Mouse (Mus musculus): ENCODE data around the gene Agap1.

Gene Agap1

DNA sequence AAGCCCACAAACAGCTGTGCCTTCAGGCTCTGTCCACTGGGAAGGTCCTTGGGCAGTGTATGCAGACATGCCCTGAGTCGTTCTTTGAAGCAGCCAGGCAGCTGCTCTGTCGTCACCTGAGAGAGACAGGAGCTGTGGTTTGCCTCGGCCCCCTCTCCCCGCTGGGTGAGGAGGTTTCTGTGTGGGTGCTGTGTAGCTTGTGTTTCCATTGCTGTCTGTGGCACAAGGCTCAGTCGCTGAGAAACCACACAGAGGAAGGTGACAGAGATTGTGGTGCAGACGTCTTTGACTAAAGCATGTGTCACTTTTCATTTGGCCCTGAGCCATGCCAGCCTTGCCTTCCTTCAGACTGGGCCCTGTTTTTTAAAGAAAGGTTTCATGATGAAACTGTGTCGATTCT is 148.3 kb downstream of the Agap1 start:
- in situ Hi-C loops (cut with MboI, MseI), result loop anchor here in 1 of 2 experiments (5.0 kb wide), 1 partner anchor 211 kb away; no protein-coding TSS in a partner anchor

DNA sequence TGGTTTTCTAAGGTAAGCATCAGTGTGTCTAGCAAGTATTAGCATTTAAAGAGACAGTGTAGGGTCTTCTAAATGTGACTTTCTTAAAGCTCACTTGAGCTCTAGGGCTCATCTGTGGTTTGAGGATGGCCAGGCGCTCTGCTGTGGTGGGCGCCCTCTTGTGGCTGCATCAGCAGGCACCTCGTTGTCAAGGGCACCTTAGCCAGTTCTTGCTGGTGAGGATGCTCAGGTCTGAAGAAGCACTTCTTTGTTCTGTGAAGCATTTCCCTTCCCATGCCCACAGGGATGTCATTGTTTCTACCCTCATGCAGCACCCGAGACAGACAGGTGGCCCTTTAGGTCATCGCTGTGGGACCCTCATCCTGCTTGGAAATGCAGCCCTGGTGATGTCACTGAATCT is 152.0 kb downstream of the Agap1 start:
- in situ Hi-C loops (cut with MboI, MseI), result no loop called here

DNA sequence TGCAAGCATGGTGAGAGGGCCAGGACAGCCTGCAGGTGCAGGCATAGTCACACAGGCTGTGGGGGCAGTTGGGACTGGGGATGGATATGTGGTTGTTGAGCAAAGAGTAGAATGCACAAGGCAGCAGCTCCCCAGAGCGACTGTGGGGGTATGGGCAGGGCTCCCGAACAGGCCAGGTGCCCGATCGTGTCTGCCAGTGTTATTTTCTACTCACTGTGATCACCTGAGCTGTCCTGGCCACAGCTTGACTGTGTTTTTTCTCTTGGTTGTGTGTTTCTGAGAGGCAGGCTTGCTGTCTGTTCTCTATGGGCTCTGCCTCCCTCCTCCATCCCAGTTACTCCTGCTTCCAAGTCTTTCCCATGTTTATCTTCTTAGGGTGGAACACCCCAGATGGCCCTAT is 154.2 kb downstream of the Agap1 start:
- in situ Hi-C loops (cut with MboI, MseI), result no loop called here

DNA sequence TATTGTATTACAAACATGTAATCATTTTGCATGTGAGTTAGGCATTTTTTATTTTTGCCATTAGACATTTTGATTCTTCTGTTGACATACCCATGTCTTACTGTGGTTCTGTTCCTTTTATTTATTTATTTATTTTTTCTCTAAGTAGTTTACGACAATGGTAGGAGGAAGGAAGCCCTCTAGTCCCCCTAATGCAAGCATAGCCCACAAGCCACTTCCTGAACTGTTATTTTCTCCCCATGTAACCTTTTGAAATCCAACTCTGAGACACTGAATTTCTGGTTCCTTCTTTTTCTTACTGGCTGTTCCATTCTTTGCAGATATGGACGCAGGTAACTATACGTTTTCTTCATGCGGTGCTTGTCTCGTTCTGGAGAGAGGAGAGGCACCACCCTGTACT is 155.4 kb downstream of the Agap1 start:
- in situ Hi-C loops (cut with MboI, MseI), result no loop called here

DNA sequence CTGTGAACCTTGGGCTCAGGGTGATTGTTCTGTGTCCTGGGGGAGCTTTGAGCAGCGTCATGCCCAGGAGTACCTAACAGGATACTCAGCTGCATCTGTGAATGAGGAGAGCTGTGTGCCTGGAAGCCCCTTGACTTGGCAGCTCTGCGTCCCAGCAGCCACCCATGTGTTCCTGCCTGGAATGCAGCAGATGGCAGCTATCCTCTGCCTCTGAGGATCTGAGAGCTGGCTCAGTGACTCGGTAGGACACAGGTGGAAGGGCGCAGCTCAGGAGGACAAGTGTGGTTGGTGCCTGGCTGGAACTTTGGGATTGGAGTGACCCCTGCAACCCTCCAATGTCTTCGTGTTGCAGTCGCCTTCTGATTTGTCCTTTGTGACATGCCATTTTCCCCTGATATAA is 156.9 kb downstream of the Agap1 start:
- in situ Hi-C loops (cut with MboI, MseI), result no loop called here

DNA sequence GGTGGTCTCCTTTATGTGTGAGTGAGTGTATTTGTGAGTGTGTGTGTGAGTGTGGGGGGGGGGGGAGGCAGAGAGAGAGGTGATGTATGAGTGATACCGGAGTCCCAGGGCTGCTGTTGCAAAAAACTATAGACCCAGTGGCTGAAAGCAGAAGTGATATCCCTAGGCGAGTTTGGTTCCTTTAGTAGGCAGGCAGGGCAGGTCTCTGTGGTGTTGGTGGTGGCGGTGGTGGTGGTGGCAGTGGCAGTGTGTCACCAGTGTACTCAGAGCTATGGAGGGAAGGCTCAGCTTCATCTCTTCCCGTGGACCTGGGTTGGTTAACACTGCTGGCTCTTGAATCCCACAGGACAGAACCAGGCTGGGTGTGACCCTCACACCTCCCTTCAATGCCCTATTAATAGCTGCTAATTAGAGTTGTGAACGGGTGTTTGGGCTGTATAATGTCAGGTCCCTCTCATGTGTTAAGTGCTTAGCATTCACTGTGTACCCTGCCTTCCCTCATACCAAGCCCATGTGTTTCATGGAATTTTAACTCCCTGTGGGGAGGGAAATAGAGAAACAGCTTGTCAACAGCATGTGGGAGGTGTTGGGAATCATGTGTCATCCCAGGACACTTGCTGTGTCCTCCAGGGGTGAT is 158.7 kb downstream of the Agap1 start:
- in situ Hi-C loops (cut with MboI, MseI), result no loop called here

DNA sequence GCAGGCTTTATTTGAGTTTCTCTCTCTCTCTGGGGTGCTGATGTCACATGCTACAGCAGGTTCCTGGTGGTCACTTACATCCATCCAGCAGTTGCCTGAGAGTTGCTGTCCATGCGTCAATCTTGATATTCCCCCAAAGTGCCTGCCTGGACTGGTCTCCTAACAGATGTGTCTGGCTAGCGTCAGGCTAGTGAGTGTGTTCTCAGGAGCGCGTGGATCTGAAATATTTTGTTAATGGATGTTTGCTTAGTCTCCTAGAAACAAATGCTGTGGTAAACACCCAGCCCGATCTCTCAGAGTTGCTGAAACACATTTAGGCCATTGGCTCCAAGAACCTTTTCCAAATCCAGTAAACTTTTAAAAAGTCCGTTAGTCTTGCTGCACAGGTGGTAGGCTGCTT is 161.9 kb downstream of the Agap1 start:
- in situ Hi-C loops (cut with MboI, MseI), result no loop called here

DNA sequence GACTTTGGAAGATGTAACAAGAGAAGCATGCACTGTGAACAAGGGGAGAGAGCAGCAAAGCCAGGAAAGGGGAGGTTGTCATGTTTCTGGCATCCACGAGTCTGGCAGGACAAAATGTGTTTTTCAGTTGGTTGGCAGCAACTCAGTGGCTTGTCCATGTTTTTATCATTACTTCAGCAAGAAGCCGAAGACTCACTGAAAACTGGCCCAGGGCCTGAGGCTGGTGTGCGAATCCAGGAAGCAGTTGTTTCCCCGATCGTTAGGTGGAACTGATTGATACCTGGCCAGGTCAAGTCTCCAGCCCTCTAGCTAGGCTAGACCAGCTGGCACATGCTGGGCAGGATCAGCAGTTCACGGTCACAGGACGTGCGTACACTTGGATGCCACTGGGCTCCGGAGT is 162.7 kb downstream of the Agap1 start:
- in situ Hi-C loops (cut with MboI, MseI), result no loop called here

DNA sequence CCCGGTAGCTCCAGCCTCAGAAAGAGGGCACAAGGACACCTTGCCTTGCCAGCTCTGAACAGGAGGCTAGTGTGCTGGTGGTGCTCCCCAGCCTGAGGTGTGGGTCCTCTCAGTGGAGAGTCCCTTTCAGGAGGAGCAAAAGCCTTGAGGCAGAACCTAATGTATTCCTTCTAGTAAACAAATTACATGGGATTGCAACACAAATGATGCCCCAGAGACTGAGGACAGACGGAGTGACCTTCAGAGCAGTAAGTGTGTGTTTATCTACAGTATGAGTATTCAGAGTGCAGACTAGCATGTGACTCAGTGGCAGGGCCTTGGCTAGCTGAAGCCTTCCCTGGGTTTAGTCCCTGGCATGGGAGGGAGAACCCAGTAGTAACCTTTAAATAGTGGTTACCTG is 165.4 kb downstream of the Agap1 start:
- in situ Hi-C loops (cut with MboI, MseI), result no loop called here

DNA sequence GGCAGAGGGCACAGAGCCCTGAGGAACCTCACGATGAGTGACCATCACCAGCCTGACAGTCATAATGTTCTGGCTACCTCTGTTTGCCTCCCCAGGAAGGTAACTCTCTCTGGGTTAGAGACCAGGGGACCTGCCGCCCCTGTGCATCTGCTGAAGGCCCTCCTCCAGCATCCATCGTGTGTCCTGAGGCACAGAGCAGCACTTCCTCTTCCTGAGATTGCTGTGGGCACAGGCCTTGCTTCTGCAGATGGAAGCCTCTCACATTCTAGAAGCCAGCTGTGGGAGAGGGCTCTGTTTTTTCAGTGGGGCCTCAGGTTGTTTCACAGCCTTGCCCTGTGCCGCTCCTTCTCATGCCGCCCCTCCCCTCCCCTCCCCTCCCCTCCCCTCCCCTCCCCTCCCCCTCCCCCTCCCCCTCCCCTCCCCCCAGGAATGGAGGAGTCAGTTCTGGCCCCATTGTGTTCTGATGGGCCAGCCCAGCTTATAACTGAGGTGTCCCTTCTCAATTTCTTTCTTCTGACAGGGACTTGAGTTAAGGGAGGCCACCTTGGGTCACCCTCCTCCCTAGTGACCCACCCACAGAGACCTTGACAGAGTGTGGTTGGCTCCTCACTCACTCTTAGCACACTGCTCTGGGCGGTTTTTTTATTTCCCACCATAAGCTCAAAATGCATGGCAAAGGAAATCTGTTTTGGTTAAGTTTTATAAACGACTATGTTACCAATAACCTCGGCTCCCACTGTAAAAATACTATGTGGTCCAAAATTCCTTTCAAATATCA is 166.6 kb downstream of the Agap1 start:
- in situ Hi-C loops (cut with MboI, MseI), result no loop called here

DNA sequence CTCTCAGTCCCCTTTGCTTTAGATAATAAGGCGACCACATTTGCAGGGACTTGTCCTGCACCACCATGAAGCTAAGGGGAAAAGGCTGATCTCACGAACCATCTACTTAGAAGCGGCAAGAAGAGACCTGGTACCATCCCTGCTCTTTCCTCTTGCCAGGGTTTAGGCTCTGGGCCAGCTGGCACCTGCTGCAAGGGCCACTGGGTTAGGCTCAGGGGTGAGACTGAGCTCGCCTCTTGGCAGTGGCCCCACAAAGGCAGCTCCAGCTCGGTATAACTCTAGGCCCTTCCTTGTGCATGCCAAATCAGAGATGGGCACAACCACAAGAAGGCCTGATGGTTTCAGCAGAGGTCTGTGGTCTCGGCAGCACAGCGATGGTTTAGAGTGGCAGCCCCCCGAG is 167.3 kb downstream of the Agap1 start:
- in situ Hi-C loops (cut with MboI, MseI), result no loop called here

DNA sequence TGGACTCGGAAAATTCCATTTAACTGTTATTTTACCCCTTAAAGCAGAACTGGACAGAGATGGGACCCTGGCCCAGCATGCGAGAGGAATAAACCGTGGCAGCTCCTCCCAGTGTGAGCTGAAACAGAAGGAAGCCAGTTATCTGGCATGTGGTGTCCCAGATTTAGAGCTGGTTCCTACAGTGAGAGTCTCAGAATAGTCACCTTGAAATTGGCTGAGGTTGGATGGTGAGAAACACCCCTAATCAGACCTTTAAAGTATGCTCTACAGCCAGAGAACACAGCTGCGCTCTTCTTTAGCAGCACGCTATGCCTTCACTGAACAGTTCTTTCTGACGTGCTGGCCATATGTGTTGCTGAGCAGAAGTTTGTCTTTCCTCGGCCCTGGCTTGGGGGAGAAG is 168.2 kb downstream of the Agap1 start:
- in situ Hi-C loops (cut with MboI, MseI), result no loop called here

DNA sequence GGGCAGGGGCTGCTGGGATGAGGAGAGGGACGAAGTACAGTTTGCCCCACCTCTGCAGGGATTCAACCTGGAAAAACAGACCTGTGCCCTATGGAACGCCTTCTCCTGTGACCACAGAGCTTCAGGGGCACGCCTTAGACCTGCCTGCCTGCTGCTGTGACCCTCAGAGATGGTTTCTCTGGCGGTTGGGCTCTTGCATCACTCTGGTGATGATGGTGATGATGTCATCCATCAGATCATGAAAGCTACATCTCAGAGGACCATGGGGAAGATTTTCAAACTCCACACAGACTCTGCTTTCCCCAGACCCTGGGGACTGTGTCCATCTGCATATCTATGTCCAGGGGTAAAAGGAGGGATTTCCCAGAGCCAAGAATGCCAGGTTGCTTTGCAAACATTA is 170.7 kb downstream of the Agap1 start:
- in situ Hi-C loops (cut with MboI, MseI), result no loop called here

DNA sequence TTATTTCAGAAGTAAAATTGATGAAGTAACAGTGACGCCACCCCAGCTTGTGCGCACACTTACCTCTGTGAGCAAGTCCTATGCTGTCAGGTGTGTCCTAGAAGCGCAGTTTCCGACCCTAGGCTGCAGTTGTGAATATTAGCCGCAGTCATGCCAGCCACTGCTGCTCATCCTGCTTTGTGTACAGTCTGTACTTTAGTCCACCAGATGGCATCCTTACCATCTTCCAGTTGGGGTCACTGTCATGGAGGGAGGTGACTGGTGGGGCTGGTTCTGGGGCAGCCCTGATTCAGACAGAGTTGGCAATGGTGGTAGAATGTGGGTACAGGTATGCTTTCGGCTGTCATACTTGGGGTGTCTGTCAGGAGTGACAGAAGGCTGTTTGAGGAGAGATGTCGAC is 171.4 kb downstream of the Agap1 start:
- in situ Hi-C loops (cut with MboI, MseI), result no loop called here

DNA sequence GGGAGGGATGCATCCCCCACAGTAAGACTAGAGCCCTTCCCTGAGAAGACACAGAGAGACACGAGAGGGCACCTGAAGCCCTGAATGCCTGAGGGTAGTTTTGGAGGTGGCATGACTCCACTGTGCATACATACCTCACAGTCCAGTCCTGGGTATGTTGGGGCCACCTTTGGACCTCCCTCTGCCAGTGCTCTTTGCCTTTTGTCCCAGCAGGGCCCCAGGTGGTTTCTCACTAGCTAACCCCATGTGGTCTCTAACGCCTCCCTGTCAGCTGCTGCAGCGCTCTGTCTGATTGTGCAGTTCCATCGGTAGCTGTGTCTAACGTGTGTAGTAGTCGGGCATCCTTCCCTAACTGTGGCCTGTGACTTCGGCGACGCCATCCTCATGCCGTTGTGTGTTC is 172.3 kb downstream of the Agap1 start:
- in situ Hi-C loops (cut with MboI, MseI), result no loop called here

DNA sequence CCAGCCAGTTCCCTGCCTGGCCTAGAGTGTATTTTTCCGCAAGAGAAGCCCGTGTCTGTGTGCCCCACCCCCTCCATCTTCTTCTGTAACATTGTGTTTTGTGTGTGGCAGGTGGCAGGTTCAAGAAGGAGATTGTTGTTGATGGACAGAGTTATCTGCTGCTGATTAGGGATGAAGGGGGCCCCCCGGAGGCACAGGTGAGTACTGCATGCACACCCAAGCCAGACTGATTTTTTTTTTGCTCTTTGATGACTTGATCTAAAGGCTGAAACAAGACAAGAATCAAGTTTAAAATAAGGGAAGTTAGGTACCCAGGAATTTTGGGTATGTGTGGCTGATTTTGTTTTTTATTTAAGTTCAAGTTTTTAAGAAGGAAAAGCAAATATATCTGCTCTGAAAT is 173.0 kb downstream of the Agap1 start:
- in situ Hi-C loops (cut with MboI, MseI), result no loop called here

DNA sequence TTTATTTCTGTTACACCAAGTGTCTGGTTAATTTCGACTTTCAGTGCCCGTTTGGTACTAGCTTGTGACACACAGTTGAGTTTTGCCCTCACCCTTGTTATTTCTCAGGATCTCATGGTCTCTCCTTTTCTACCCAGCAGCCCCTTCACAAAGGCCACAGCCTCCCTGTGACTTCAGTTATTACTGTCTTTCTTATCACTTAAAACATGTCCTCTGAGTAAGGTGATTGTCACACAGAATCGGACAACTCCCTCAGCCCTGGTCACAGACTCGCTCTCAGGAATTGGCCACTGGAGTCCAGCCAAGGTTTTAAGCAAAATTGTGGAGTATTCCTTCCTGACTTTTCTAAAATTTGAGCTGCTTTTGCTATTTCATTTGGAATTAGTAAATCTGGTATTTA is 176.2 kb downstream of the Agap1 start:
- in situ Hi-C loops (cut with MboI, MseI), result no loop called here

DNA sequence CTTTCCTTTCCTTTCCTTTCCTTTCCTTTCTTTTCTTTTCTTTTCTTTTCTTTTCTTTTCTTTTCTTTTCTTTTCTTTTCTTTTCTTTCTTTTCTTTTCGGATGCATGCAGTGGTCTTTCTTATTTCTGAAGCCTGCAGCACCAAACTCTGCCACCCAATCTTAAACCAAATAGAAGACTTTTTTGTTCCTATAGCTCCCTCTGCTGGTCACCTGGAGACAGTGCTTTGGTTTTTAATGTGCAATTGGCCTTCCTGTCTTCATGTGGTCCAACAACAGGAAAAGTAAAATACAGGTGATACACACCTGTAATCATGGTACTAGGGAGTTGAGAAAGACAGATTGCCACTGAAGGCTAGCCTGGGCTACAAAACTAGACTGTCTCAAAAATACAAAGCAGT is 177.1 kb downstream of the Agap1 start:
- in situ Hi-C loops (cut with MboI, MseI), result no loop called here

DNA sequence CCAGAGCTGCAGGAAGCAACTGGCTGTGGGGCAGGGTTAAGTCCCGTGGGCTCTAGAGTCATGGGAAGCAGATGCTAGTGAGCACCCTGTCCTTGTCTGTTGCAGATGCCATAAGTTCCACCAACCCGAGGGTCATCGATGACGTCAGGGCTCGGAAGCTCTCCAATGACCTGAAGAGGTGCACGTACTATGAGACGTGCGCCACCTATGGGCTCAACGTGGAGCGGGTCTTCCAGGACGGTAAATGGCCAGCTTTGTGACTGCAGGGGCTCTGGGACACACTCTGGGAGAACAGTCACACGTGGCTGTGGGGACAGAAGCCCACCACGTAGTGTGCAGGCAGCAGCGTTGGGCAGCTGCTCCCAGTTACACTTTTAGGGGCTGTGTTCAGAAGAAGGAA is 179.4 kb downstream of the Agap1 start:
- in situ Hi-C loops (cut with MboI, MseI), result no loop called here

DNA sequence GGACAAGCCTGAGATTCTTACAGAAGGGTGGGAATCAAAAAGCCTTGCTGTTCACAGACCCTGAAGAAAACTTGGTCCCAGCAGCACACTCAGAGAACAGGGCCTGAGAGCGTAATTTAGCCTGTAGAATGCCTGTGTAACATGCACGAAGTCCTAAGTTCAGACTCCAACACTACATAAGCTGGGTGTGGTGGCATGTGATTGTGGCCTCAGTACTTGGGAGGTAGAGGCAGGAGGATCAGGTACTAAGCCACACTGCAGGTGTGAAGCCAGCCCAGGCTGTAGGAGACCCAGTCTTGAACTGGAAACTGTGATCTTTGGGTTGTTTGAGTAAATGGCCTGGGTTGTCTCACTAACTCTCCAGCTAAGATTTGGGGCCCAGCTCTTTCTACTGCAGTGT is 180.5 kb downstream of the Agap1 start:
- in situ Hi-C loops (cut with MboI, MseI), result loop anchor here in 1 of 2 experiments (5.0 kb wide), 1 partner anchor 312 kb away; no protein-coding TSS in a partner anchor

DNA sequence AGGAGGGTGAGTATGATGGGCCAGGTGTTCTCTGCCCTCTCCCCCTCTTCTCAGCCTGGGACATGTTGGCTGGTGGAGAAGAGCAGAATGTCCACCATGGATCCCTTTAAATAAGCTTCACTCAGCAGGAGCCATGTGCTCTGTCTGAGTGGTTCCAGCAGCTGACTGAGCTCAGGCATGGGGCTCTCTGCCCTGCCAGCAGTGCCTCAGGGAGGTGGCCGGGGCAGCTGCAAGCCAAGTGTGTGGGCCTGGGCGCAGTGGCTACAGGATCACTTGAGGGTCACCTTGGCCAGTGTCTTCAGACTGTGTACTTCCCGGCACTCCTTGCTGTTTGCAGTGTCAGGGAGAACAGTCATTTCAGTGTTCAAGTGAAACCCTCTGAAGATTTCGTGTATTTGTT is 183.1 kb downstream of the Agap1 start:
- in situ Hi-C loops (cut with MboI, MseI), result loop anchor here in 1 of 2 experiments (5.0 kb wide), 1 partner anchor 310 kb away; no protein-coding TSS in a partner anchor

DNA sequence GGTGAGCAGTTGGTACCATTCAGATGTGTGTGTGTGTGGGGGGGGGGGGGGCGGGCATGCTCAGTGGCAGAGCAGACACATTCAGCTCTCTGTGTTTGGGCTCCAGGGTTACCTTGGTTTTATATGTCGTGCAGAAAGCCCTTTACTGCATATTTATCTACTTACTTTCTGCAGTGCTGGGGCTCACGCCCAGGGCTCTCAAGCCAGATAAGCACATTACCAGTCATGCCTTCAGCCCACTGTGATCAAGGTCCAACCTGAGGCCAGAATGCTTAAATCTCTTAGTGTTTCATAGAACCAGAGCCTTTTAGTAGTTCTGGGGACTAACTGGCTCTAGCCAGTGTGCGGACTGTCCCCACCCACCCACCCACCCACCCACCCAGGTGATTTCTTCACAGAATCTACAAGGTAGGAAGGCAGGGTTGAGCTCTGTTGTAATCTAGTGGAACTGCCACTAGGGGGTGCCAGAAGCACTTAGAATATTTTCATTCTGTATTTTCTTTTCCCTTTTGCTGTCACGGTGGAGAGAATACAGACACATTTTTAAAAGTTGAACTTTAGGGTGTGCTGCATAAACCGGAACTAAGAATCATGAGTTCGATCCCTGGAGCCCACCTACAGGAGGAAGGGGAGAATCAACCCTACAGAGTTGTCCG is 189.0 kb downstream of the Agap1 start:
- in situ Hi-C loops (cut with MboI, MseI), result loop anchor here (5.0 to 10.0 kb wide), 2 partner anchors 99 to 101 kb away; no protein-coding TSS in a partner anchor

DNA sequence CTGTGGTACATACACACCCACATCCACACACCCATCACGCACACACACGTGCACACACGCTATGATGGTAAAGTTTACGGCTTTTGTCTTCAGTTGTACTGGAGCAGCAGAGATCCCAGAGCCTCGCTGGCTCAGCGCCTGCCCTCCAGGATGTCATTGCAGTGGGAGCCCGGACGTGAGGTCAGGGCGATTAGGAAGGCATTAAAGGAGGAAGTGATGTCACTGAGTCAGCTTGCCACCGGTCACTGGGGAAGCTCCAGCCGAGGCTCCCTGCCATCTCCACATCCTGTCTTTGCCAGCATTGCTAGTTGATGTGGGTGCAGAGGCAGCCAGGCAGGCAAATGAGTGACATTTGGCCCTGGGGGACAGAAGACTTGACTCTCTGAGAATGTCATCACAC is 189.5 kb downstream of the Agap1 start:
- in situ Hi-C loops (cut with MboI, MseI), result loop anchor here (5.0 to 10.0 kb wide), 2 partner anchors 98 to 101 kb away; no protein-coding TSS in a partner anchor

Measured in T-helper 17 cell (primary cell).